Mouse (Mus musculus) cerebellum, adult 2 months (tissue): ENCODE measurements around the gene Srsf2.

Experiments used
- CTCF ChIP-seq: fragments of 200-500 bp; IDR thresholded peaks from 2 replicates; pipeline ENCODE4 v1.5.1; 2011; ENCODE audit warnings: low read depth, mild to moderate bottlenecking, control low read depth, low read length, moderate library complexity, borderline replicate concordance; ENCODE audit not compliant: insufficient read depth
- POLR2A ChIP-seq: fragments of 200-500 bp; IDR thresholded peaks from 2 replicates; pipeline ENCODE4 v1.6.1; 2011; ENCODE audit warnings: low read length, control low read depth, borderline replicate concordance; ENCODE audit not compliant: insufficient read depth

- TF ChIP-seq CTCF: no peak
- no peak for TF ChIP-seq POLR2A
Observed at GRCm38 (mm10) chr11:116868129-116868528, 15.2 kb upstream of the Srsf2 start.
